Mouse (Mus musculus): Measurements from ENCODE around the gene Dusp11. TPM values are rescaled to one million over a fixed set of nuclear protein-coding genes. Genes with fewer than 3 reads are reported as not detected.

The Dusp11 gene
- polyA plus RNA-seq (2012; rRNA removed; ENCODE audit: low replicate concordance), result 14.1 and 35.9 TPM in 2 replicates

GRCm38 (mm10) chr6:85961101-85962091 is at the start of gene Dusp11:
Dusp11 (minus strand) TSS chr6:85961667.

GRCm38 (mm10) chr6:85915539-85916513 is 45.6 kb downstream of the Dusp11 start, which contains the start of gene Nat8f1:
Nat8f1 (minus strand) TSS chr6:85915687.

GRCm38 (mm10) chr6:85911587-85911986 is 49.9 kb downstream of the Dusp11 start, which contains the start of gene Tprkb:
Tprkb (plus strand) TSS chr6:85911865.

GRCm38 (mm10) chr6:85904642-85905061 is 56.8 kb downstream of the Dusp11 start, which contains the start of gene Nat8f4:
Nat8f4 (minus strand) TSS chr6:85904884.

Other genes starting within 250 kb of the Dusp11 start
- gene Nat8f7, start 248.5 kb downstream of the Dusp11 start, polyA plus RNA-seq (2012; rRNA removed; ENCODE audit: low replicate concordance), result 3.2 and 15.6 TPM in 2 replicates
- 1.5 TPM in 1 of 2 replicates, not detected in the other for gene Nat8f3, start 195.9 kb downstream of the Dusp11 start, polyA plus RNA-seq (2012; rRNA removed; ENCODE audit: low replicate concordance)
- 4.2 and 4.8 TPM in 2 replicates for gene Nat8f6, start 140.7 kb downstream of the Dusp11 start, polyA plus RNA-seq (2012; rRNA removed; ENCODE audit: low replicate concordance)
- 32.9 and 38.5 TPM in 2 replicates for gene Nat8f5, start 140.7 kb downstream of the Dusp11 start, polyA plus RNA-seq (2012; rRNA removed; ENCODE audit: low replicate concordance)
- gene Nat8, start 129.6 kb downstream of the Dusp11 start, polyA plus RNA-seq (2012; rRNA removed; ENCODE audit: low replicate concordance), result 81.1 and 118 TPM in 2 replicates
- gene Nat8f2, start 92.5 kb downstream of the Dusp11 start, polyA plus RNA-seq (2012; rRNA removed; ENCODE audit: low replicate concordance), result 0.30 and 2.4 TPM in 2 replicates
- gene Nat8f4, start 56.8 kb downstream of the Dusp11 start, polyA plus RNA-seq (2012; rRNA removed; ENCODE audit: low replicate concordance), result 15.3 and 31.8 TPM in 2 replicates
- 19.4 and 21.0 TPM in 2 replicates for gene Tprkb, start 49.8 kb downstream of the Dusp11 start, polyA plus RNA-seq (2012; rRNA removed; ENCODE audit: low replicate concordance)
- gene Nat8f1, start 46.0 kb downstream of the Dusp11 start, polyA plus RNA-seq (2012; rRNA removed; ENCODE audit: low replicate concordance), result 16.7 and 24.8 TPM in 2 replicates
- not detected in 2 replicates for gene Figla, start 54.5 kb upstream of the Dusp11 start, polyA plus RNA-seq (2012; rRNA removed; ENCODE audit: low replicate concordance)
- gene Add2, start 67.0 kb upstream of the Dusp11 start, polyA plus RNA-seq (2012; rRNA removed; ENCODE audit: low replicate concordance), result 0.07 and 1.6 TPM in 2 replicates
- gene Tgfa, start 233.6 kb upstream of the Dusp11 start, polyA plus RNA-seq (2012; rRNA removed; ENCODE audit: low replicate concordance), result 8.8 and 9.8 TPM in 2 replicates